Mouse (Mus musculus) CD4-positive, CD25-positive, alpha-beta regulatory T cell, adult 2 months (primary cell): ENCODE measurements around the gene Grap.

Source experiments
- DNase-seq: peaks from one replicate; pipeline ENCODE4 v3.0.0-alpha.2; 2012; ENCODE audit warnings: low read depth, low spot score

The Grap gene

GRCm38 (mm10) chr11:61722077-61722476 is 69.0 kb downstream of the Grap start:
- no peak for DNase-seq
